Mouse (Mus musculus) erythroblast, embryonic 14.5 days (primary cell): ENCODE measurements around the gene Adh5.

Source experiments
- GATA1 ChIP-seq: IDR thresholded peaks from 2 replicates; pipeline ENCODE4 v1.6.1; 2012; ENCODE audit warnings: low read length, inconsistent platforms, mixed read lengths
- TAL1 ChIP-seq: IDR thresholded peaks from 3 replicates; pipeline ENCODE4 v1.6.1; 2012; ENCODE audit warnings: low read length, inconsistent platforms, mixed read lengths

GRCm38 (mm10) chr3:138489327-138490033, 46.6 kb downstream of the Adh5 start, which contains the start of gene Metap1:
- no peak for TF ChIP-seq GATA1
- no peak for TF ChIP-seq TAL1
